Mouse (Mus musculus): ENCODE data around the gene Dkkl1.
"Not testable (repeated sequence)": the region's sequence is repeated elsewhere in the genome, so short reads cannot be mapped to it uniquely, and the experiment has no call there.

The Dkkl1 gene

GRCm38 (mm10) chr7:45193871-45194785 lies 17.8 kb downstream of the Dkkl1 start:
- no peak for DNase-seq (ENCODE audit: extremely low read depth, insufficient read length, low spot score)

- no peak for DNase-seq (ENCODE audit: extremely low read depth, insufficient read length, low spot score)
Measured at GRCm38 (mm10) chr7:45193406-45193805, 18.5 kb downstream of the Dkkl1 start.

DNA sequence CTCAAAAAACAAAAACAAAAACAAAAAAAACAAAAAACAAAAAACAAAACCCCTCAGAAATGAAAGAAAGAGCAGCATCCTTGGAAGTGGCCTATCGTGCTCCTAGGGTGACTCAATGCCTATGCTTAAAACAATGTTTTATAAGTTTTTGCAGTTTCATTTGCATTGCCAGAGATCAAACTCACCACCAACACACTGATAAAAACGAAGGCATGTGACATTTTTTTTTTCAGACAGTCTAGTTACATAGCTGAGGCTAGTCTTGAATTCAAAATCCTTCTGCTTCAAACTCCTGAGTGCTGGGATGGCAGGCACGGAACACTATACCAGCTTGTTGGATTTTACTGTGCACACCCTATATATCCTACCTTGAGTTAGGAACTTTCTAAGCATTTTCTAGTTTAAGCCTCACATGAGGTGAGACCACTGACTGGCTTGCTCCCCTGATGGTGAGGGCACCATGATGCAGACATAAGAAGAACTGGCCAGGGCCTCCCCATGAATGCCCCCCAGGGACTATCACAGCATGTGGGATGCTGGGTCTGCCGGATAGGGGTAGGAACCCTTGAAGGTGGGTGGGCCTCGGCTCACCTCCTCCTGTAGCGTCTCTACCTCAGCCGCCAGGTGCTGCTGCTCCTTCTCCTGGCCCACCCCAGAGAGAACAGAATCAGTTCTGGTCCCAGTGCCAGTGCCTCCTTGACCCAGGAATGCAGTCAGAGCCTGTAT lies 19.2 kb downstream of the Dkkl1 start:
- DNase-seq (ENCODE audit: extremely low read depth, insufficient read length, low spot score), result no peak

DNA sequence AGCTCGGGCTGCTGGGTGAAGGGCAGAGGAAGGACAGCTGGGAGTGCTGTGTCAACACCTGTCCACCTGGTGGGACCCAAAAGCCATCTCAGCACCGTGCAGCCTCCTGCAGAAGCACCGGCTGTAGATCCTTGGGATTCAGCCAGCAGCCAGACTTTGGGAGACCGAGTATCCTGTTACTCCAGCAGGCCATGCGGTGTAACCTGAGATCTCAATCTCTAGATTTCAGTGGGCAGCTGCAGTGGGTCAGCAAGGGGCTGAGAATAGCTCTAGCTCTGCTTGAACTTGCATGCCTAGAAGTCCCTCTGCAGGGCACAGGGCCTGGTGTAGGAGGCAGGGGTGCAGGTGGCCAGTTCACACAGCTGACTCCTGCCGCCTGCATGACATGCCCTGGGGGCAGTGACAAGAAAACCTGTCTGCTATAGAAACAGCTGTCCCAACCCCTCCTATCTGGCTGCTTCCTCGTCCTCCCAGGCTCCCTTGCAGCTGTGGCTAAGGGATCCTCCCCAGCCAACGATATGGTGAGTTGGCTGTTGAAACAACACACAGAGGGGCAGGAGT lies 20.1 kb downstream of the Dkkl1 start:
- peak; percentile 41 for DNase-seq (ENCODE audit: extremely low read depth, insufficient read length, low spot score)

GRCm38 (mm10) chr7:45191161-45191560 lies 20.8 kb downstream of the Dkkl1 start:
- no peak for DNase-seq (ENCODE audit: extremely low read depth, insufficient read length, low spot score)

GRCm38 (mm10) chr7:45190186-45190585 lies 21.8 kb downstream of the Dkkl1 start:
- DNase-seq (ENCODE audit: extremely low read depth, insufficient read length, low spot score), result no peak

- no peak for DNase-seq (ENCODE audit: extremely low read depth, insufficient read length, low spot score)
Measured at GRCm38 (mm10) chr7:45189600-45189999, 22.3 kb downstream of the Dkkl1 start.

DNA sequence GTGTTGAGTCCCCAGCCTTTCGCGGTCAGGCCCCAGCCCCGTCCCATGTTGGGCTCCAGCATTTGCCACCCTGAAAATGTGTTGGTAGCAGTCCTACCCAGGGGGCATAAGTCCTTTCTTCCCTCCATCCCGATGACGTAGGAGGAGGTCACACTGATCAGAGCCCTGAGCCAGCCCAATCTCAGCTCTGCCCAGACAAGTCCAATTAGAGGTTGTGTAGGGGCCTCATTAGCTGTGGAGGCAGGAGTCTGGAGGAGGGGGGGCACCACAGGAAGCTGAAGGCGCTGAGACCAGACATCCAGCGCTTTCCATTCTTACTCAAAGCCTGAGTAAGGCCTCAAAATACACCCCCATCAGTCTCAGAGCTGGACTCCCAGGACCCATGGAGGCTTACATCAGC lies 26.0 kb downstream of the Dkkl1 start:
- no peak for DNase-seq (ENCODE audit: extremely low read depth, insufficient read length, low spot score)

GRCm38 (mm10) chr7:45183672-45184071 lies 28.3 kb downstream of the Dkkl1 start:
- DNase-seq (ENCODE audit: extremely low read depth, insufficient read length, low spot score), result no peak

- no peak for DNase-seq (ENCODE audit: extremely low read depth, insufficient read length, low spot score)
Measured at GRCm38 (mm10) chr7:45182606-45183005, 29.3 kb downstream of the Dkkl1 start.

DNA sequence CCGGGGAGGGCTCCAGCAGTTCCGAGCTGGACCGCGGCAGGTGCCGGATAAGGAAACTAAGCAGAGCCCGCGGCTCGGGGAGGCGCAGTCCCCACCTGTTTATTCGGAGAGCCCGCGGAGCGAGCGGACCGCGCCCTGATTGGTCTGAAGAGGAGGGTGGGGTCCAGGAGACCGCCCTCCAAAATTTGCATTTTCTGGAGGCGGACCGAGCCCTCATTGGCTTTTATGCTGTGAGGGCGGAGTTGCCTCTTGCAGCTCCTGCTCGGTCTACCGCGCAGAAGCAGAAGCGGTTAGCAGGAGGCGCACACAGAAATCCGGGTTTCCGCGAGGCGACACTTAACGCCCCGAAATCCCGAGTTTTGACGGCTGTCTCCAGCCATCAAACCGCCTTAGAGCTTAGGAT lies 29.7 kb downstream of the Dkkl1 start:
- DNase-seq (ENCODE audit: extremely low read depth, insufficient read length, low spot score), result no peak

GRCm38 (mm10) chr7:45181540-45181939 lies 30.4 kb downstream of the Dkkl1 start:
- no peak for DNase-seq (ENCODE audit: extremely low read depth, insufficient read length, low spot score)

- DNase-seq (ENCODE audit: extremely low read depth, insufficient read length, low spot score), result no peak
Measured at GRCm38 (mm10) chr7:45180896-45181477, 31.0 kb downstream of the Dkkl1 start, which contains the start of gene Pth2. Gene Pth2, plus strand, starts transcription at chr7:45180995.

DNA sequence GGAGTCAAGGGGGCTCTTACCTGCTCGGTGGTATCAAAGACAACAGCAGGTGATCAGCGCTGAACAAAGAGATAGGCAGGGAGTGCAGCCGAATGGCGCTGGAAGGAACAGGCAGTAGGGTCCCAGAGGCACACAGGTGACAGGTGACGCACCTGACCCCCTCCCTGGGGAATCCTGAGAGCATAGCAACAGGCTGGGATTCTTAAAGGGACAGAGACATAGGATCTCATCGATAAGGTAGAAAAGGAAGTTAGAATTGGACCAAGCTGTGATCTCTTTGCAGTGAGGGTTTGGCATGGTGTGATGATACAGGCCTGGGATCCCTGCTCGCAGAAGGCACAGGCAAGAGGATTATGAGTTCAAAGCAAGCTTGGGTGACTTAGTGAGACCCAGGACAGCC lies 32.5 kb downstream of the Dkkl1 start, which contains the start of gene Gfy:
Gene Gfy, minus strand, starts transcription at position 101 of the 400 bp plus-strand sequence.
- DNase-seq (ENCODE audit: extremely low read depth, insufficient read length, low spot score), result no peak

- no peak for DNase-seq (ENCODE audit: extremely low read depth, insufficient read length, low spot score)
Measured at GRCm38 (mm10) chr7:45178550-45178949, 33.4 kb downstream of the Dkkl1 start.

DNA sequence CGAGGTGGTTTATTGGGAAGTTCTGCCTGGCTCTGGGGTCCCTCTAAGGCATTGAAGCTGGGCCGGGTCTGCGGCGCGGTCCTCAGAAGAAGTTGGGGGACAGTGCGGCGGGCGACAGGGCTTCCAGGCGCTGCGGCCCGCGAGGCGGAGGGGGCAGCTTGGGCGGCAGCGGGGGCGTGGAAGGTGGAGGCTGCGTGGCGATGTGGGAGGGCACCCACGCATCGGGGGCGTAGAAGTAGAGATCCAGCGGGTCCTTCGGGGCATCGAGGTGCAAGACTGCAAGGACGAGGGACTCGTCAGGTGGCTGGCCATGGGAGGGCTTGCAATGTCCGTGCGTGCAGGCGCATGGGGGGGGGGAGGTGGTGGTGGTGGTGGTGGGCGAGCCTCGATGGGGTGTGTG lies 35.6 kb downstream of the Dkkl1 start:
- no peak for DNase-seq (ENCODE audit: extremely low read depth, insufficient read length, low spot score)

GRCm38 (mm10) chr7:45175929-45176328 lies 36.0 kb downstream of the Dkkl1 start:
- DNase-seq (ENCODE audit: extremely low read depth, insufficient read length, low spot score), result no peak

DNA sequence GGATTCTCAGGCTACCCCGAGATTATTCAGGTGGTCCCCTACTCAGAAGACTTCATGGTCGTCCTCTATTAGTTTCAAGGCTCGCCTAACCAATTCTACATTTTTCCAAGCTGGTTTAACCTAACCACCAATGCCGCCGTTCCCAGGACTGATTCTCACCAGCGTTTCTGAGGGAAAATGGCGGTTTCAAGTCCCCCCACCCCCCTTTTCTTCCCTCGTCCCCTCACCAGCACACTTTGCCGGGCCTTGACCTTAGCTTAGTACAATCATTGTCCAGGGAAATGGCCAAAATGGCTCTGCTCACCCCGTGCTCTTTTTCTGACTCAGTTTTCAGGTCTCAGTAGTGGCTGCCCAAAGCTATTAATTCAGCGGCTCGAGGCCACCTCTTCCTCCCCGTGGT lies 36.5 kb downstream of the Dkkl1 start:
- no peak for DNase-seq (ENCODE audit: extremely low read depth, insufficient read length, low spot score)

- DNase-seq (ENCODE audit: extremely low read depth, insufficient read length, low spot score), result no peak
Measured at GRCm38 (mm10) chr7:45174567-45175280, 37.2 kb downstream of the Dkkl1 start.

DNA sequence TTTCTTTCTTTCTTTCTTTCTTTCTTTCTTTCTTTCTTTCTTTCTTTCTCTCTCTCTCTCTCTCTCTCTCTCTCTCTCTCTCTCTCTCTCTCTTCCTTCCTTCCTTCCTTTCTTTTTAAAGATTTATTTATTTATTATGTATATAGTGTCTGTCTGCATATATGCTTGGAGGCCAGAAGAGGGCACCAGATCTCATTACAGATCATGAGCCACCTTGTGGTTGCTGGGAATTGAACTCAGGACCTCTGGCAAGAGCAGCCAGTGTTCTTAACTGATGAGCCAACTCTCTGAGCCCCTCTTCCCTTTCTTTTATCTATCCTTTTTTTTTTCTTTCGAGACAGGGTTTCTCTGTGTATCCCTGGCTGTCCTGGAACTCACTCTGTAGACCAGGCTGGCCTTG lies 38.2 kb downstream of the Dkkl1 start:
- DNase-seq (ENCODE audit: extremely low read depth, insufficient read length, low spot score), result not testable (repeated sequence)
